Mouse (Mus musculus) heart, embryonic 16.5 days (tissue): ENCODE measurements around the gene Serpine2. TPM values are rescaled to one million over a fixed set of nuclear protein-coding genes. Genes with fewer than 3 reads are reported as not detected.

Experiments used
- ATAC-seq: fragments of 200-750 bp; cut with Nextera tagmentation; replicated peaks from 2 replicates; pipeline ENCODE4 v1.8.0; 2017; ENCODE audit warnings: moderate number of reproducible peaks; ENCODE audit not compliant: insufficient read depth, low FRiP score; ENCODE audit errors: extremely low read depth
- H3K27ac ChIP-seq: fragments of 300-500 bp; sonication (generic); 2 replicates; pipeline ENCODE4 v1.5.1; 2014; ENCODE audit warnings: mild to moderate bottlenecking, low read length, control low read depth, moderate library complexity
- H3K27me3 ChIP-seq: fragments of 300-500 bp; sonication (generic); 2 replicates; pipeline ENCODE4 v1.6.1; 2014; ENCODE audit warnings: low read length, mixed read lengths; ENCODE audit not compliant: control insufficient read depth, insufficient read depth
- H3K36me3 ChIP-seq: fragments of 300-500 bp; sonication (generic); 2 replicates; pipeline ENCODE4 v1.6.1; 2014; ENCODE audit not compliant: control insufficient read depth, insufficient read depth
- H3K4me1 ChIP-seq: fragments of 300-500 bp; sonication (generic); 2 replicates; pipeline ENCODE4 v1.6.1; 2014; ENCODE audit warnings: low read length, mixed read lengths; ENCODE audit not compliant: control insufficient read depth, insufficient read depth
- H3K4me2 ChIP-seq: fragments of 300-500 bp; sonication (generic); 2 replicates; pipeline ENCODE4 v1.6.1; 2014; ENCODE audit warnings: low read depth, mild to moderate bottlenecking, control low read depth, low read length
- H3K4me3 ChIP-seq: fragments of 300-500 bp; sonication (generic); 2 replicates; pipeline ENCODE4 v1.5.1; 2014; ENCODE audit warnings: mild to moderate bottlenecking, control low read depth, low read length
- H3K9ac ChIP-seq: fragments of 300-500 bp; sonication (generic); 2 replicates; pipeline ENCODE4 v1.6.1; 2014; ENCODE audit warnings: low read length, control low read depth
- H3K9me3 ChIP-seq: fragments of 300-500 bp; sonication (generic); replicated peaks from 2 replicates; pipeline ENCODE4 v1.6.1; 2016; ENCODE audit warnings: low read length; ENCODE audit not compliant: control insufficient read depth
- WGBS: fragments of 180-500 bp; shearing (Covaris S2); extraction: QIAGEN DNeasy Blood & Tissue Kit; methylation state at CpG from one replicate; pipeline ENCODE4 v1.1.7; 2014; 5-methylcytosine and 5-hydroxymethylcytosine counted together
- polyA plus RNA-seq: library from polyadenylated mRNA; unstranded; fragments of >200 nt; fragmentation: Nextera tagmentation; extraction: Ambion mirVana; gene quantifications from 2 replicates; pipeline ENCODE4 v1.2.1, GENCODE M21; 2015

Gene Serpine2
- polyA plus RNA-seq, 1 experiment from 2014 or later = 91.0 TPM

GRCm38 (mm10) chr1:79823951-79824633 lies 36.9 kb downstream of the Serpine2 start:
- Histone ChIP-seq H3K36me3 (no peaks in the 10 kb centered on the region), H3K27me3 (no peaks in the 10 kb centered on the region), H3K4me1 (0 out of 2 replicates have a peak, but pooled peaks cover 5% of the 10 kb centered on the region), H3K4me2 (peak overlapping the region; percentile 33), H3K9me3 (no peaks in the 10 kb centered on the region), H3K9ac (no peak overlapping the region), H3K4me3 (0 out of 2 replicates have a peak overlapping the region, but pooled peaks have one; percentile 0), H3K27ac (peak overlapping the region; percentile 28; the same call in 1 of the 2 replicates)
- no peak for ATAC-seq
- 62% methylated on average over 14 of the region's 14 CpGs for WGBS

- ATAC-seq = no peak
Measured at GRCm38 (mm10) chr1:79822806-79823525, 38.0 kb downstream of the Serpine2 start.

GRCm38 (mm10) chr1:79819296-79819879 lies 41.6 kb downstream of the Serpine2 start:
- H3K9me3 ChIP-seq = no peaks in the 10 kb centered on the region
- H3K4me3 ChIP-seq = no peak overlapping the region
- no peaks in the 10 kb centered on the region for H3K36me3 ChIP-seq
- H3K27me3 ChIP-seq = no peaks in the 10 kb centered on the region
- 74% methylated on average over 11 of the region's 11 CpGs for WGBS
- no peak overlapping the region; the same call in 1 of the 2 replicates for H3K27ac ChIP-seq
- H3K4me1 ChIP-seq = 0 out of 2 replicates have a peak, but pooled peaks cover 5% of the 10 kb centered on the region
- H3K4me2 ChIP-seq = no peak overlapping the region
- H3K9ac ChIP-seq = no peak overlapping the region
- no peak for ATAC-seq

More at GRCm38 (mm10) chr1:79822806-79823525, 38.0 kb downstream of the Serpine2 start:
- Histone ChIP-seq H3K4me2 (no peak overlapping the region), H3K9ac (no peak overlapping the region), H3K27ac (peak overlapping the region; percentile 15; the same call in 1 of the 2 replicates), H3K4me1 (0 out of 2 replicates have a peak, but pooled peaks cover 5% of the 10 kb centered on the region), H3K27me3 (no peaks in the 10 kb centered on the region), H3K36me3 (no peaks in the 10 kb centered on the region), H3K4me3 (no peak overlapping the region), H3K9me3 (no peaks in the 10 kb centered on the region)
- 56% methylated on average over 13 of the region's 13 CpGs for WGBS

- ATAC-seq = no peak
- no peaks in the 10 kb centered on the region for H3K27me3 ChIP-seq
- no peak overlapping the region for H3K27ac ChIP-seq
- 84% methylated on average over 3 of the region's 3 CpGs for WGBS
- 0 out of 2 replicates have a peak, but pooled peaks cover 2% of the 10 kb centered on the region for H3K4me1 ChIP-seq
- no peak overlapping the region for H3K4me2 ChIP-seq
- no peak overlapping the region for H3K4me3 ChIP-seq
- no peak overlapping the region for H3K9ac ChIP-seq
- H3K36me3 ChIP-seq = peaks cover 3% of the 10 kb centered on the region; the same call in 1 of the 2 replicates
- no peaks in the 10 kb centered on the region for H3K9me3 ChIP-seq
Measured at GRCm38 (mm10) chr1:79815446-79815845, 45.5 kb downstream of the Serpine2 start.

- ATAC-seq = no peak
- peaks cover 3% of the 10 kb centered on the region; the same call in 1 of the 2 replicates for H3K36me3 ChIP-seq
- H3K9ac ChIP-seq = no peak overlapping the region
- H3K4me2 ChIP-seq = no peak overlapping the region
- H3K27ac ChIP-seq = no peak overlapping the region
- WGBS = 82% methylated on average over 3 of the region's 3 CpGs
- H3K4me1 ChIP-seq = peaks cover 6% of the 10 kb centered on the region
- no peaks in the 10 kb centered on the region for H3K27me3 ChIP-seq
- H3K4me3 ChIP-seq = no peak overlapping the region
- H3K9me3 ChIP-seq = no peaks in the 10 kb centered on the region
Measured at GRCm38 (mm10) chr1:79809447-79809846, 51.5 kb downstream of the Serpine2 start.

- Histone ChIP-seq H3K4me1 (peaks cover 6% of the 10 kb centered on the region), H3K4me3 (no peak overlapping the region), H3K9ac (no peak overlapping the region), H3K27ac (no peak overlapping the region; the same call in 1 of the 2 replicates), H3K36me3 (no peaks in the 10 kb centered on the region), H3K9me3 (no peaks in the 10 kb centered on the region), H3K4me2 (no peak overlapping the region), H3K27me3 (no peaks in the 10 kb centered on the region)
- WGBS = 36% methylated on average over 5 of the region's 5 CpGs
- ATAC-seq = peak; percentile 72
Measured at GRCm38 (mm10) chr1:79806865-79807264, 54.1 kb downstream of the Serpine2 start.

GRCm38 (mm10) chr1:79803614-79804013 lies 57.4 kb downstream of the Serpine2 start:
- Histone ChIP-seq H3K27ac (no peak overlapping the region), H3K36me3 (no peaks in the 10 kb centered on the region), H3K9ac (no peak overlapping the region), H3K27me3 (no peaks in the 10 kb centered on the region), H3K4me3 (no peak overlapping the region), H3K4me2 (no peak overlapping the region), H3K9me3 (no peaks in the 10 kb centered on the region), H3K4me1 (peaks cover 6% of the 10 kb centered on the region)
- ATAC-seq = no peak
- WGBS = 82% methylated on average over 7 of the region's 7 CpGs

GRCm38 (mm10) chr1:79802858-79803427 lies 58.0 kb downstream of the Serpine2 start:
- H3K4me3 ChIP-seq = no peak overlapping the region
- H3K27ac ChIP-seq = no peak overlapping the region
- H3K36me3 ChIP-seq = no peaks in the 10 kb centered on the region
- H3K9ac ChIP-seq = no peak overlapping the region
- ATAC-seq = no peak
- H3K4me2 ChIP-seq = no peak overlapping the region
- no peaks in the 10 kb centered on the region for H3K27me3 ChIP-seq
- H3K9me3 ChIP-seq = no peaks in the 10 kb centered on the region
- 68% methylated on average over 11 of the region's 11 CpGs for WGBS
- H3K4me1 ChIP-seq = peaks cover 6% of the 10 kb centered on the region
